Mouse (Mus musculus): ENCODE data around the gene Slc44a1. TPM values are rescaled to one million over a fixed set of nuclear protein-coding genes. Genes with fewer than 3 reads are reported as not detected.

Slc44a1 gene
- polyA plus RNA-seq, 1 experiment: 67.4 TPM

GRCm38 (mm10) chr4:53422799-53423198, 17.4 kb upstream of the Slc44a1 start:
- Histone ChIP-seq H3K4me1 (ENCODE audit: control insufficient read depth, insufficient read depth, low read length) (no peaks in the 10 kb centered on the region), H3K4me3 (ENCODE audit: insufficient read depth, low read length) (no peak overlapping the region), H3K27ac (ENCODE audit: insufficient read depth, low read length) (no peak overlapping the region)
- TF ChIP-seq CTCF (IDR thresholded peaks at IDR 0.05; ENCODE audit: extremely low read depth, insufficient read depth, low read length): 0 out of 2 replicates have a peak, but pooled peaks have one; percentile 14
- TF ChIP-seq POLR2A (IDR thresholded peaks at IDR 0.05; ENCODE audit: extremely low read depth, insufficient read depth, low read length): no peak

DNA sequence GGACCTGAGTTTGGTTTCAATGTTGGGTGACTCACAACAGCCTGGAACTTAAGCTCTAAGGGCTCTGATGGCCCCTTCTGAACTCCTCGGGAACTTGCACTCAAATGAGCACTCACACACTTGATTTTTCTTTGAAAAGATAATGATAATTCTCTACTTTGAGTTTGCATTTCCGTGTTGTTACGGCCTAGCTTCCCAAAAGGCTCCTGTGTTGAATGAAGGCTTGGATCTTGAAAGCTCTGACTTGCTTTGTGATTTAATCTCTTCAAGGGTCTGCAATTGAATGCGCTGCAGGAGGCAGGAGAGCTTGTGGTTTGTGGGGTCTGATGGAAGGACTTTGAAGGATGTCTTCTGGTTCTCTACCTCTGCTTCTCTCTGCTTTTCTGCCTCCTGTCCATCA, 13.1 kb upstream of the Slc44a1 start:
- no peaks in the 10 kb centered on the region for H3K4me1 ChIP-seq (ENCODE audit: control insufficient read depth, insufficient read depth, low read length)
- H3K27ac ChIP-seq (ENCODE audit: insufficient read depth, low read length): no peak overlapping the region

GRCm38 (mm10) chr4:53430522-53430921, 9.7 kb upstream of the Slc44a1 start:
- Histone ChIP-seq H3K27ac (ENCODE audit: insufficient read depth, low read length) (no peak overlapping the region), H3K4me1 (ENCODE audit: control insufficient read depth, insufficient read depth, low read length) (no peaks in the 10 kb centered on the region), H3K4me3 (ENCODE audit: insufficient read depth, low read length) (no peak overlapping the region)
- TF ChIP-seq POLR2A (IDR thresholded peaks at IDR 0.05; ENCODE audit: extremely low read depth, insufficient read depth, low read length) (no peak), CTCF (IDR thresholded peaks at IDR 0.05; ENCODE audit: extremely low read depth, insufficient read depth, low read length) (no peak)

More for the DNA sequence above, 13.1 kb upstream of the Slc44a1 start:
- no peak for TF ChIP-seq CTCF (IDR thresholded peaks at IDR 0.05; ENCODE audit: extremely low read depth, insufficient read depth, low read length)
- no peak for TF ChIP-seq POLR2A (IDR thresholded peaks at IDR 0.05; ENCODE audit: extremely low read depth, insufficient read depth, low read length)
- no peak overlapping the region for H3K4me3 ChIP-seq (ENCODE audit: insufficient read depth, low read length)

GRCm38 (mm10) chr4:53431585-53432234, 8.5 kb upstream of the Slc44a1 start:
- no peak overlapping the region for H3K4me3 ChIP-seq (ENCODE audit: insufficient read depth, low read length)
- no peaks in the 10 kb centered on the region for H3K4me1 ChIP-seq (ENCODE audit: control insufficient read depth, insufficient read depth, low read length)
- TF ChIP-seq CTCF (IDR thresholded peaks at IDR 0.05; ENCODE audit: extremely low read depth, insufficient read depth, low read length): no peak
- TF ChIP-seq POLR2A (IDR thresholded peaks at IDR 0.05; ENCODE audit: extremely low read depth, insufficient read depth, low read length): no peak
- no peak overlapping the region for H3K27ac ChIP-seq (ENCODE audit: insufficient read depth, low read length)

DNA sequence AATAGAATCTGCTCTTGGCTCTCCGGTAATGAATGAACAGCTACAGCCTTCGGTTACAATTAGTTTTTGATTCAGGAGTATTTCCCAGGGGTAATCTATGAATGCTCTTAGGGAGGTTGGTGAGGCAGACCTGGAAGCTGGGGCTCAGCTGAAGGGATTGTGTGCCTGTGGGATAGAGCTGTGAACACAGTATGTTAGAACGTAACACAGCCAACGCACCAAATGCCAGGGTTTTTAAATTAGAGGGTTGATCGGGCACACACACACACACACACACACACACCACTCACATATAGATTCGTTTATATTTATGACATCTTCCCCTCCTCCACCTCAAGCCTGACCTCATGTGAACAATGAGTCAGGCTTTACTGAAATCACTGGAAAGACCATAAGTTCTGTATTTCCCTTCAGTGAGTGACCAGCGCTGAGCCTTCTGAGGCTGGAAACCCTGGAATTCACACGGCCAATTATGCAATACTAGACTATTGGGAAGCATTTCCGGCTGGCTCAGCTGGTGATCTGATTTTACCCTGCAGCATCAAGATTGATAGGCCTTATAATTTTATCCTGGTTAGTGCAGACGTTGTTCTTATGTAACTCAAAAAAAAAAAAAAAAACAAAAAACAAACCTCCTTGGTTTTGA, 3.0 kb upstream of the Slc44a1 start:
- peak overlapping the region; percentile 20; the same call in 1 of the 2 replicates for H3K27ac ChIP-seq (ENCODE audit: insufficient read depth, low read length)
- H3K4me3 ChIP-seq (ENCODE audit: insufficient read depth, low read length): no peak overlapping the region
- peaks cover 7% of the 10 kb centered on the region for H3K4me1 ChIP-seq (ENCODE audit: control insufficient read depth, insufficient read depth, low read length)
- TF ChIP-seq POLR2A (IDR thresholded peaks at IDR 0.05; ENCODE audit: extremely low read depth, insufficient read depth, low read length) (no peak), CTCF (IDR thresholded peaks at IDR 0.05; ENCODE audit: extremely low read depth, insufficient read depth, low read length) (no peak)

DNA sequence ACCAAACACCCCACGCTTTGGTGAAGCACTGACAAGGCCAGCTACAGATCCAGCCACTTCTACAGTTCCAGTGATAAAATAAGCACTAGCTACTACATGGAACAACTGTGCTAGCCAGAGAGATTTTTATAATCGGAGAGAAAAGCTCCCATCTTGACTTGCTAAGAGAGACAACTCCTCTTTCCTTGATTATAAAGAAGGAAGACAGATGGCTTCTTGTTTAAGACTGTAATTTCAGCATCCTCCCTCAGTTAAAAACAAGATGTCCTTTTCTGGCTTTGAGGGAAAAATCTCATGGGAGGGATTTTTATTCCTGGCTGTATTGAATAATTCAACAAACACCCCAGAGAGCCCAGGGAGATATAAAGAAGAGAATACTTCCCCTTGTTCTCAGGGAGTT, 1.8 kb upstream of the Slc44a1 start:
- Histone ChIP-seq H3K27ac (ENCODE audit: insufficient read depth, low read length) (no peak overlapping the region), H3K4me1 (ENCODE audit: control insufficient read depth, insufficient read depth, low read length) (peaks cover 7% of the 10 kb centered on the region), H3K4me3 (ENCODE audit: insufficient read depth, low read length) (no peak overlapping the region)
- TF ChIP-seq POLR2A (IDR thresholded peaks at IDR 0.05; ENCODE audit: extremely low read depth, insufficient read depth, low read length) (no peak), CTCF (IDR thresholded peaks at IDR 0.05; ENCODE audit: extremely low read depth, insufficient read depth, low read length) (no peak)

DNA sequence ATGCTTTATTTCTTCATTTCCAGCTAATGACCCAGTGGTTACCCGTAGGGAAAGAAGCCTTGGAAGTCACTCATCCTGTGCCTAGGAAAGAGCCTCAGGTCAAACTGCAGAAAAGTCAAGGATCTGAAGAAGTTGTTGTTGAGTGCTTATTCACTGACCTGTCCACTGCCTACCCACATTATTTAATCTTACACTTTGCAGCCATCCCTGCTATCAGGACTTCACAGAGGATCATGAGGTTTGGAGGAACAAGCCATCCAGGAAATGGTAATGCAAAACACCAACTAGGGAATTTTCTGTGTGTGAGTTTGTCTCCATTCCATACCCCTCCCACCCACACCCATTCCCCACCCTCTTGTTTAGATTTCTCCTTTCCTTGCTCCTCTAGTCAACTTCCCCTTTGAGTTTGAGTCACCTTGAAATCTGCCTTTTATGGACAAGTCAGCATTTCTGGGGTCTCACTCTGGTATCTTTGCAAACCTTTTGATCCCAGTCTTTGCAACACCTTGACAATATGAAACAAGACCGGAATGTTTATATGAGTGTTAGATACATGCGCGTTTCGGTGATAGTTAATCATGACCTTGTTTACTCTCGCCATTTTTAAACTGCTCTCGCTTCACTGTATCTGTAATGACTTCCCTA, 1.3 kb upstream of the Slc44a1 start:
- peaks cover 7% of the 10 kb centered on the region for H3K4me1 ChIP-seq (ENCODE audit: control insufficient read depth, insufficient read depth, low read length)
- no peak overlapping the region for H3K27ac ChIP-seq (ENCODE audit: insufficient read depth, low read length)
- no peak overlapping the region; the same call in 1 of the 2 replicates for H3K4me3 ChIP-seq (ENCODE audit: insufficient read depth, low read length)
- TF ChIP-seq CTCF (IDR thresholded peaks at IDR 0.05; ENCODE audit: extremely low read depth, insufficient read depth, low read length) (no peak), POLR2A (IDR thresholded peaks at IDR 0.05; ENCODE audit: extremely low read depth, insufficient read depth, low read length) (no peak)

- Histone ChIP-seq H3K27ac (ENCODE audit: insufficient read depth, low read length) (peak overlapping the region; percentile 91), H3K4me3 (ENCODE audit: insufficient read depth, low read length) (peak overlapping the region; percentile 95), H3K4me1 (ENCODE audit: control insufficient read depth, insufficient read depth, low read length) (peaks cover 7% of the 10 kb centered on the region)
- TF ChIP-seq CTCF (IDR thresholded peaks at IDR 0.05; ENCODE audit: extremely low read depth, insufficient read depth, low read length) (no peak), POLR2A (IDR thresholded peaks at IDR 0.05; ENCODE audit: extremely low read depth, insufficient read depth, low read length) (no peak)
Observed at GRCm38 (mm10) chr4:53439636-53440009, 590 bp upstream of the Slc44a1 start.

GRCm38 (mm10) chr4:53440816-53441571, 781 bp downstream of the Slc44a1 start:
- peak overlapping the region; percentile 95 for H3K4me3 ChIP-seq (ENCODE audit: insufficient read depth, low read length)
- H3K4me1 ChIP-seq (ENCODE audit: control insufficient read depth, insufficient read depth, low read length): peaks cover 7% of the 10 kb centered on the region
- H3K27ac ChIP-seq (ENCODE audit: insufficient read depth, low read length): peak overlapping the region; percentile 98
- TF ChIP-seq CTCF (IDR thresholded peaks at IDR 0.05; ENCODE audit: extremely low read depth, insufficient read depth, low read length): no peak
- peak; percentile 50 for TF ChIP-seq POLR2A (IDR thresholded peaks at IDR 0.05; ENCODE audit: extremely low read depth, insufficient read depth, low read length)
